Mouse (Mus musculus): ENCODE results near the gene Rngtt.

GRCm38 (mm10) chr4:33446265-33446664, 136.2 kb downstream of the Rngtt start:
- TF ChIP-seq POLR2A (IDR thresholded peaks at IDR 0.05; ENCODE audit: extremely low read depth, insufficient read depth, low read length) (no peak), CTCF (IDR thresholded peaks at IDR 0.05; ENCODE audit: extremely low read depth, insufficient read depth, low read length) (no peak)

Data from cortical plate, adult 2 months (tissue).